Comparison of ENCODE assay signal across 9 mouse cellular contexts in the genomic region with DNA sequence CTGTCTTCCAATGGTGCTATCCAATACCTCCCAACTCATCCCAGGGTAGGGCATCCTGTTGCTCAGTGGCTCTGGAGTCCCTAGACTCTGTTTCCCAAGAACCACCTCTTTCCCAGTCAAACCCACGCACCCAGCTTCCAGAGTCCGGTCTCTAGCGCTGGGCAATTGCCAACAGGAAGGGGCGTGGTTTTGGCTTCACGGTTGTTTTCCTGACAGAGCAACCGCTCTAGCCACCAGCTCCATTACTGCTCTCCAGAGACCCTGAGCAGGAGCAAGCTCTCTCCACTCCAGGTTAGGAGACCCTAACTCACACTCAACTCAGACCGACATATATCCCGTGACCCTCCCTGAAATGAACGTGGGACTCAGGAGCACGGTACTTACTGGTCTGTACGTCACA. TPM values are rescaled to one million over a fixed set of nuclear protein-coding genes. Genes with fewer than 3 reads are reported as not detected.
A peak's percentile ranks its signal among the peaks of the same experiment; 100 is the strongest.
DNase-seq lines count a peak whose midpoint lies in the region; ATAC-seq and TF ChIP-seq lines count a peak whose summit lies in the region.
"Had no signal": no experiment of that assay in that cellular context is flagged by ENCODE, and none has a peak within 500 bp of the region (broad histone marks: within the 10 kb centered on the region; RNA-seq: fewer than 3 reads in every experiment).

No protein-coding gene starts in this region.

- TF ChIP-seq POLR2A in limb, embryonic 14.5 days (IDR thresholded peaks at IDR 0.05; ENCODE audit: borderline replicate concordance, extremely low read depth, insufficient read depth, insufficient read length) = no peak

- WGBS in limb, embryonic 14.5 days = 67% methylated on average over 11 of the region's 11 CpGs
- WGBS in limb, embryonic 10.5 days = 81% methylated on average over 11 of the region's 11 CpGs
- WGBS in heart, embryonic 10.5 days = 70% methylated on average over 11 of the region's 11 CpGs

- no peaks in the 10 kb centered on the region for H3K4me1 ChIP-seq in limb, embryonic 14.5 days (ENCODE audit: control insufficient read depth, insufficient read depth, low read length)
- peaks cover 7% of the 10 kb centered on the region; the same call in 1 of the 2 replicates for H3K4me1 ChIP-seq in limb, embryonic 10.5 days
- peaks cover 10% of the 10 kb centered on the region for H3K4me1 ChIP-seq in heart, embryonic 10.5 days
- peaks cover 62% of the 10 kb centered on the region for H3K4me1 ChIP-seq in megakaryocyte, embryonic 14.5 days
- H3K4me1 ChIP-seq: liver, embryonic 13.5 days had no signal

- peak; percentile 68 for DNase-seq in limb, embryonic 14.5 days (ENCODE audit: low spot score)
- no peak for DNase-seq in limb, embryonic 10.5 days (ENCODE audit: low spot score)
- peak; percentile 74 to 80 for DNase-seq in cerebellum, postnatal 10 days
- DNase-seq in heart, embryonic 10.5 days (ENCODE audit: low spot score) = no peak
- DNase-seq in kidney, postnatal 25 days = peak; percentile 91 to 96
- no peak for DNase-seq in thymus, postnatal 4 days
- no peak for DNase-seq in right cerebral cortex, adult 2 months (ENCODE audit: low spot score in 2 of 2)
- DNase-seq: liver, embryonic 13.5 days had no signal

- no peaks in the 10 kb centered on the region for H3K9me3 ChIP-seq in limb, embryonic 14.5 days (ENCODE audit: control insufficient read depth, low read length)
- no peaks in the 10 kb centered on the region for H3K9me3 ChIP-seq in limb, embryonic 10.5 days (replicated peaks)
- no peaks in the 10 kb centered on the region for H3K9me3 ChIP-seq in heart, embryonic 10.5 days
- no peaks in the 10 kb centered on the region for H3K9me3 ChIP-seq in megakaryocyte, embryonic 14.5 days
- H3K9me3 ChIP-seq: liver, embryonic 13.5 days had no signal

- no peak for ATAC-seq in limb, embryonic 14.5 days (ENCODE audit: low FRiP score, low read depth)

- no peak overlapping the region; the same call in 1 of the 2 replicates for H3K4me2 ChIP-seq in limb, embryonic 14.5 days (replicated peaks; ENCODE audit: low read depth, low read length, severe bottlenecking)
- H3K4me2 ChIP-seq: liver, embryonic 13.5 days had no signal

- H3K9ac ChIP-seq in limb, embryonic 14.5 days (ENCODE audit: low read depth, low read length, severe bottlenecking) = no peak overlapping the region
- H3K9ac ChIP-seq: liver, embryonic 13.5 days had no signal

- no peaks in the 10 kb centered on the region for H3K36me3 ChIP-seq in limb, embryonic 14.5 days (ENCODE audit: control insufficient read depth, insufficient read depth, low read length)
- no peaks in the 10 kb centered on the region for H3K36me3 ChIP-seq in limb, embryonic 10.5 days
- H3K36me3 ChIP-seq in heart, embryonic 10.5 days = no peaks in the 10 kb centered on the region
- no peaks in the 10 kb centered on the region for H3K36me3 ChIP-seq in megakaryocyte, embryonic 14.5 days (replicated peaks; ENCODE audit: low read length)
- H3K36me3 ChIP-seq: liver, embryonic 13.5 days had no signal

- no peak overlapping the region for H3K4me3 ChIP-seq in limb, embryonic 14.5 days (replicated peaks; ENCODE audit: low read length)
- H3K4me3 ChIP-seq in limb, embryonic 10.5 days = no peak overlapping the region
- H3K4me3 ChIP-seq in heart, embryonic 10.5 days = no peak overlapping the region
- H3K4me3 ChIP-seq in megakaryocyte, embryonic 14.5 days (replicated peaks) = peak overlapping the region; percentile 83
- H3K4me3 ChIP-seq: liver, embryonic 13.5 days had no signal

- no peaks in the 10 kb centered on the region for H3K27me3 ChIP-seq in limb, embryonic 14.5 days (ENCODE audit: control insufficient read depth, insufficient read depth, low read length)
- H3K27me3 ChIP-seq in limb, embryonic 10.5 days (ENCODE audit: low read depth, poor library complexity, severe bottlenecking) = no peaks in the 10 kb centered on the region
- no peaks in the 10 kb centered on the region for H3K27me3 ChIP-seq in heart, embryonic 10.5 days (ENCODE audit: insufficient read depth, poor library complexity, severe bottlenecking)
- peaks cover 29% of the 10 kb centered on the region for H3K27me3 ChIP-seq in megakaryocyte, embryonic 14.5 days (replicated peaks)
- H3K27me3 ChIP-seq: liver, embryonic 13.5 days had no signal

- H3K27ac ChIP-seq in limb, embryonic 14.5 days (replicated peaks; ENCODE audit: low read depth, low read length) = no peak overlapping the region
- H3K27ac ChIP-seq in limb, embryonic 10.5 days = no peak overlapping the region; the same call in 1 of the 2 replicates
- H3K27ac ChIP-seq in heart, embryonic 10.5 days = peak overlapping the region; percentile 72; the same call in 1 of the 2 replicates
- H3K27ac ChIP-seq: liver, embryonic 13.5 days had no signal

RNA-seq across cellular contexts. Expression of gene Cngb1, which starts 13.2 kb away (rescaled TPM):
- 0.24 and 0.67 TPM in 2 replicates for polyA plus RNA-seq in limb, embryonic 14.5 days (2012; rRNA removed)
- polyA plus RNA-seq in limb, embryonic 14.5 days (2014; fragmentation: Nextera tagmentation; extraction: Ambion mirVana) = 0.52 and 0.55 TPM in 2 replicates
- polyA plus RNA-seq in limb, embryonic 10.5 days (2016; fragmentation: Nextera tagmentation; extraction: Ambion mirVana) = 0.04 TPM in 1 of 2 replicates, not detected in the other
- 0.17 TPM in 1 of 2 replicates, not detected in the other for polyA plus RNA-seq in heart, embryonic 10.5 days (2016; fragmentation: Nextera tagmentation; extraction: Ambion mirVana)
- 0.34 and 0.82 TPM in 2 replicates for polyA plus RNA-seq in megakaryocyte, embryonic 14.5 days (2012; ENCODE audit: insufficient read depth, low replicate concordance)
- polyA plus RNA-seq: liver, embryonic 13.5 days had no signal

RNA-seq across cellular contexts. Expression of gene Tepp, which starts 17.2 kb away (rescaled TPM):
- polyA plus RNA-seq in limb, embryonic 14.5 days (2012; rRNA removed) = 0.85 and 1.3 TPM in 2 replicates
- polyA plus RNA-seq in limb, embryonic 14.5 days (2014; fragmentation: Nextera tagmentation; extraction: Ambion mirVana) = 0.47 TPM in 1 of 2 replicates, not detected in the other
- polyA plus RNA-seq in limb, embryonic 10.5 days (2016; fragmentation: Nextera tagmentation; extraction: Ambion mirVana) = not detected in 2 replicates
- not detected in 2 replicates for polyA plus RNA-seq in heart, embryonic 10.5 days (2016; fragmentation: Nextera tagmentation; extraction: Ambion mirVana)
- polyA plus RNA-seq in megakaryocyte, embryonic 14.5 days (2012; ENCODE audit: insufficient read depth, low replicate concordance) = not detected in 2 replicates
- polyA plus RNA-seq: liver, embryonic 13.5 days had no signal

RNA-seq across cellular contexts. Expression of gene Zfp319, which starts 38.6 kb away (rescaled TPM):
- polyA plus RNA-seq in limb, embryonic 14.5 days (2012; rRNA removed) = 13.8 and 17.4 TPM in 2 replicates
- polyA plus RNA-seq in limb, embryonic 14.5 days (2014; fragmentation: Nextera tagmentation; extraction: Ambion mirVana) = 8.4 and 9.2 TPM in 2 replicates
- 10.3 and 11.5 TPM in 2 replicates for polyA plus RNA-seq in limb, embryonic 10.5 days (2016; fragmentation: Nextera tagmentation; extraction: Ambion mirVana)
- 7.5 TPM in 2 replicates for polyA plus RNA-seq in heart, embryonic 10.5 days (2016; fragmentation: Nextera tagmentation; extraction: Ambion mirVana)
- polyA plus RNA-seq in megakaryocyte, embryonic 14.5 days (2012; ENCODE audit: insufficient read depth, low replicate concordance) = 4.3 and 8.2 TPM in 2 replicates

RNA-seq across cellular contexts. Expression of gene Usb1, which starts 38.9 kb away (rescaled TPM):
- polyA plus RNA-seq in limb, embryonic 14.5 days (2012; rRNA removed) = 46.6 and 61.0 TPM in 2 replicates
- polyA plus RNA-seq in limb, embryonic 14.5 days (2014; fragmentation: Nextera tagmentation; extraction: Ambion mirVana) = 34.7 and 38.0 TPM in 2 replicates
- polyA plus RNA-seq in limb, embryonic 10.5 days (2016; fragmentation: Nextera tagmentation; extraction: Ambion mirVana) = 42.0 and 45.2 TPM in 2 replicates
- polyA plus RNA-seq in heart, embryonic 10.5 days (2016; fragmentation: Nextera tagmentation; extraction: Ambion mirVana) = 31.5 and 33.0 TPM in 2 replicates
- polyA plus RNA-seq in megakaryocyte, embryonic 14.5 days (2012; ENCODE audit: insufficient read depth, low replicate concordance) = 14.1 and 29.0 TPM in 2 replicates

RNA-seq across cellular contexts. Expression of gene Mmp15, which starts 58.9 kb away (rescaled TPM):
- 12.6 and 16.9 TPM in 2 replicates for polyA plus RNA-seq in limb, embryonic 14.5 days (2012; rRNA removed)
- polyA plus RNA-seq in limb, embryonic 14.5 days (2014; fragmentation: Nextera tagmentation; extraction: Ambion mirVana) = 10.5 and 11.8 TPM in 2 replicates
- 9.5 and 10.3 TPM in 2 replicates for polyA plus RNA-seq in limb, embryonic 10.5 days (2016; fragmentation: Nextera tagmentation; extraction: Ambion mirVana)
- polyA plus RNA-seq in heart, embryonic 10.5 days (2016; fragmentation: Nextera tagmentation; extraction: Ambion mirVana) = 30.9 and 50.2 TPM in 2 replicates
- 0.27 TPM in 1 of 2 replicates, not detected in the other for polyA plus RNA-seq in megakaryocyte, embryonic 14.5 days (2012; ENCODE audit: insufficient read depth, low replicate concordance)

Comparison
In these comparisons a context has a peak if more than half of its experiments do, and no peak if none do; other contexts are left out.
1. DNase-seq: peak in limb, embryonic 14.5 days (single experiment), cerebellum, postnatal 10 days (2 of 2) and kidney, postnatal 25 days (2 of 2); none in limb, embryonic 10.5 days (single experiment), heart, embryonic 10.5 days (single experiment), thymus, postnatal 4 days (single experiment) and right cerebral cortex, adult 2 months (0 of 2).